Mouse (Mus musculus) intestine, embryonic 14.5 days (tissue): ENCODE data around the gene Rnase2a. TPM values are rescaled to one million over a fixed set of nuclear protein-coding genes. Genes with fewer than 3 reads are reported as not detected.
A peak's percentile ranks its signal among the peaks of the same experiment; 100 is the strongest.
"Not testable (repeated sequence)": the region's sequence is repeated elsewhere in the genome, so short reads cannot be mapped to it uniquely, and the experiment has no call there.

ENCODE experiments used
- ATAC-seq: fragments of 200-750 bp; cut with Nextera tagmentation; replicated peaks from 2 replicates; pipeline ENCODE4 v1.8.0; 2017; ENCODE audit warnings: low read depth, moderate number of reproducible peaks, moderate TSS enrichment, moderate library complexity; ENCODE audit not compliant: low FRiP score, low TSS enrichment
- DNase-seq: peaks from one replicate; pipeline ENCODE4 v3.0.0-alpha.2; 2018; ENCODE audit warnings: low spot score
- H3K27ac ChIP-seq: fragments of 300-500 bp; sonication (generic); 2 replicates; pipeline ENCODE4 v1.5.1; 2014; ENCODE audit warnings: low read depth, mild to moderate bottlenecking, control low read depth
- H3K27me3 ChIP-seq: fragments of 300-500 bp; sonication (generic); replicated peaks from 2 replicates; pipeline ENCODE4 v1.6.1; 2014; ENCODE audit warnings: low read length, control low read depth; ENCODE audit not compliant: control insufficient read depth, insufficient read depth
- H3K36me3 ChIP-seq: fragments of 300-500 bp; sonication (generic); 2 replicates; pipeline ENCODE4 v1.6.1; 2014; ENCODE audit warnings: low read length, control low read depth; ENCODE audit not compliant: control insufficient read depth, insufficient read depth
- H3K4me1 ChIP-seq: fragments of 300-500 bp; sonication (generic); replicated peaks from 2 replicates; pipeline ENCODE4 v1.6.1; 2014; ENCODE audit warnings: low read length, control low read depth, mixed read lengths; ENCODE audit not compliant: control insufficient read depth, insufficient read depth
- H3K4me2 ChIP-seq: fragments of 300-500 bp; sonication (generic); 2 replicates; pipeline ENCODE4 v1.6.1; 2014; ENCODE audit warnings: low read length
- H3K4me3 ChIP-seq: fragments of 300-500 bp; sonication (generic); 2 replicates; pipeline ENCODE4 v1.5.1; 2014; ENCODE audit warnings: low read depth, low read length, control low read depth, mixed read lengths
- H3K9ac ChIP-seq: fragments of 300-500 bp; sonication (generic); 2 replicates; pipeline ENCODE4 v1.6.1; 2014; ENCODE audit warnings: mild to moderate bottlenecking, low read length
- H3K9me3 ChIP-seq: fragments of 300-500 bp; sonication (generic); 2 replicates; pipeline ENCODE4 v1.6.1; 2016; ENCODE audit warnings: low read length, control low read depth; ENCODE audit not compliant: control insufficient read depth
- WGBS: fragments of 180-500 bp; shearing (Covaris S2); extraction: QIAGEN DNeasy Blood & Tissue Kit; methylation state at CpG from one replicate; pipeline ENCODE4 v1.1.7; 2014; 5-methylcytosine and 5-hydroxymethylcytosine counted together
- polyA plus RNA-seq: library from polyadenylated mRNA; unstranded; fragments of >200 nt; fragmentation: Nextera tagmentation; extraction: Ambion mirVana; gene quantifications from 2 replicates; pipeline ENCODE4 v1.2.1, GENCODE M21; 2014

Gene Rnase2a
- not detected in 2 replicates for polyA plus RNA-seq

GRCm38 (mm10) chr14:51256041-51256440 is at the start of gene Rnase2a:
Rnase2a (minus strand) TSS chr14:51256112.
- 97% methylated on average over 3 of the region's 3 CpGs for WGBS

DNA sequence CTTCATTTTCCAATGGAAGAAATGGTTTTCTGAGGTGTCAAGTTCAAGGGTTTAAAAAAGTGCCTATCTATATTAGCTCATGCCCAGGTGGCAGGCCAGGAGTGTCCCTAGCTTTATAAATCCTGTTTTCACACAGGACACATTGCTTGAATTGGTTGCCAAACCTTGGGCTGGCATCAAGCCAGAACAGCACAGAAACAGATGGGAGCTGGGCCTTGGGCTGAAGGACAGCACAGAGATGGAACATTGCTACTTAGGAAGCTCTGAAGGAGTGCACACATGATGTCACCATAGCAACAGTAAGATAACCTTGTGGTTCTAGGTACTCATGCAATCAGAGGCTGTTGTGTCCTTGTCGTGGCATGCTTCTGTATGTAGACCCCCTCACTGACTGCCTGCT is 35.6 kb upstream of the Rnase2a start:
- WGBS: 66% methylated on average over 1 of the region's 1 CpGs
- H3K4me1 ChIP-seq: no peaks in the 10 kb centered on the region
- no peak for DNase-seq
- H3K9ac ChIP-seq: no peak overlapping the region
- no peak overlapping the region for H3K4me2 ChIP-seq
- ATAC-seq: no peak
- H3K27ac ChIP-seq: no peak overlapping the region
- H3K4me3 ChIP-seq: no peak overlapping the region
- no peaks in the 10 kb centered on the region for H3K27me3 ChIP-seq
- no peaks in the 10 kb centered on the region for H3K36me3 ChIP-seq
- no peaks in the 10 kb centered on the region for H3K9me3 ChIP-seq

More at GRCm38 (mm10) chr14:51256041-51256440, at the start of gene Rnase2a:
- ATAC-seq (no peak), DNase-seq (no peak)
- no peak within 1 kb of the TSS for H3K4me2 ChIP-seq
- no peak within 1 kb of the TSS for H3K9ac ChIP-seq
- no peaks in the 10 kb centered on the region for H3K27me3 ChIP-seq
- no peaks in the 10 kb centered on the region for H3K4me1 ChIP-seq
- H3K27ac ChIP-seq: no peak within 1 kb of the TSS
- no peaks in the 10 kb centered on the region for H3K36me3 ChIP-seq
- no peak within 1 kb of the TSS for H3K4me3 ChIP-seq
- no peaks in the 10 kb centered on the region for H3K9me3 ChIP-seq

- WGBS: 35% methylated on average over 1 of the region's 1 CpGs
- H3K4me3 ChIP-seq, ATAC-seq, H3K27ac ChIP-seq, H3K4me2 ChIP-seq, H3K9ac ChIP-seq, H3K36me3 ChIP-seq, H3K9me3 ChIP-seq, DNase-seq, H3K4me1 ChIP-seq, H3K27me3 ChIP-seq: not testable (repeated sequence)
Measured at GRCm38 (mm10) chr14:51278515-51278914, 22.6 kb upstream of the Rnase2a start.

GRCm38 (mm10) chr14:51268677-51269076 is 12.8 kb upstream of the Rnase2a start:
- no peak overlapping the region for H3K4me3 ChIP-seq
- DNase-seq: no peak
- no peaks in the 10 kb centered on the region for H3K4me1 ChIP-seq
- no peak overlapping the region for H3K9ac ChIP-seq
- no peak overlapping the region for H3K27ac ChIP-seq
- WGBS: 57% methylated on average over 1 of the region's 1 CpGs
- no peaks in the 10 kb centered on the region for H3K9me3 ChIP-seq
- no peaks in the 10 kb centered on the region for H3K36me3 ChIP-seq
- no peak for ATAC-seq
- no peaks in the 10 kb centered on the region for H3K27me3 ChIP-seq
- no peak overlapping the region for H3K4me2 ChIP-seq

DNA sequence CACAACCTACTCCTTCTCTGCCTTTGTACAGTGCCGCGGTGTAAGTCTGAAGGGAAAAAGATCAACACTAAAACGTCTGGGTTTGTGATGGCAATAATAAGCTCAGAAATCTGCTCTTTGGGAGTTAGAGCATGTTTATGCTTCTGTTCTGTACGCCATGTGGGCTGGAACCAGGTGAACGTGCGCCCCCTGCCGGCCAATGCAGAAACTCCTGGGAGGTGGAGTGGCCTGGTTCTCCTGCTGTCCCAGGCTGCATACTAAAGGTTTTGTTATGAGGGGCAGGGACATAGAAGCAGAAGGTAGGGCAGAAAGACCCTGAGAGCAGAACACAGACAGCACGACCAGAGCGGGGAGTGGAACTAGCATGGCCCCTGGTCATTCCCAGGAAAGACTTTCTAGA is 10.2 kb upstream of the Rnase2a start:
- H3K4me3 ChIP-seq: peak overlapping the region; percentile 8; the same call in 1 of the 2 replicates
- peak; percentile 78 for ATAC-seq
- H3K9ac ChIP-seq: no peak overlapping the region
- no peak overlapping the region for H3K27ac ChIP-seq
- DNase-seq: peak; percentile 97
- H3K4me1 ChIP-seq: no peaks in the 10 kb centered on the region
- WGBS: 5% methylated on average over 9 of the region's 9 CpGs
- H3K4me2 ChIP-seq: peak overlapping the region; percentile 44
- H3K36me3 ChIP-seq: no peaks in the 10 kb centered on the region
- H3K27me3 ChIP-seq: no peaks in the 10 kb centered on the region
- no peaks in the 10 kb centered on the region for H3K9me3 ChIP-seq

- H3K4me3 ChIP-seq: peak overlapping the region; percentile 8; the same call in 1 of the 2 replicates
- no peak overlapping the region for H3K27ac ChIP-seq
- H3K27me3 ChIP-seq: no peaks in the 10 kb centered on the region
- H3K9ac ChIP-seq: no peak overlapping the region
- H3K9me3 ChIP-seq: no peaks in the 10 kb centered on the region
- no peaks in the 10 kb centered on the region for H3K4me1 ChIP-seq
- peak overlapping the region; percentile 44 for H3K4me2 ChIP-seq
- ATAC-seq (no peak), DNase-seq (no peak)
- H3K36me3 ChIP-seq: no peaks in the 10 kb centered on the region
- WGBS: 52% methylated on average over 4 of the region's 4 CpGs
Measured at GRCm38 (mm10) chr14:51265667-51266066, 9.8 kb upstream of the Rnase2a start.

DNA sequence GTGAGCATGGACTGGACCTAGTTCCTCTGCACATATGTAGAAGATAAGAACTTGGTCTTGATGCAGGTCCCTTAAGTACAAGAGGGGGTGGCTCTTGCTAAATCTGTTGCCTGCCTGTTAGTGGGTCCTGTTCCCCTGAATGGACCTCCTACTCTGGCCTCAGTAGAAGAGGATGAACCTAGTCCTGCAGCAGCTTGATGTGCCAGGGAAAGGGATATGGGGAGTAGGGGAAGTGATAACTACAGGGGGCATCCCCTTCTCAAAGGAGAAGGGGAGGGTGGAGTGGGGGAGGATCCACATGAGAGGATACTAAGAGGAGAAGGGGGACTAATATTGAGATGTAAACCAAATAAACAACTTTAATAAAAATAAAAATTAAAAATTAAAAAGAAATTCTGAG is 6.5 kb upstream of the Rnase2a start:
- no peak overlapping the region for H3K9ac ChIP-seq
- H3K27ac ChIP-seq: no peak overlapping the region
- DNase-seq (no peak), ATAC-seq (no peak)
- H3K27me3 ChIP-seq: no peaks in the 10 kb centered on the region
- H3K36me3 ChIP-seq: no peaks in the 10 kb centered on the region
- H3K4me1 ChIP-seq: no peaks in the 10 kb centered on the region
- no peak overlapping the region for H3K4me2 ChIP-seq
- no peaks in the 10 kb centered on the region for H3K9me3 ChIP-seq
- no peak overlapping the region for H3K4me3 ChIP-seq

GRCm38 (mm10) chr14:51259741-51260140 is 3.8 kb upstream of the Rnase2a start:
- no peaks in the 10 kb centered on the region for H3K4me1 ChIP-seq
- H3K27ac ChIP-seq: no peak overlapping the region
- H3K4me2 ChIP-seq: no peak overlapping the region
- ATAC-seq: no peak
- WGBS: 91% methylated on average over 7 of the region's 7 CpGs
- DNase-seq: no peak
- H3K27me3 ChIP-seq: no peaks in the 10 kb centered on the region
- H3K9ac ChIP-seq: no peak overlapping the region
- H3K36me3 ChIP-seq: no peaks in the 10 kb centered on the region
- H3K9me3 ChIP-seq: no peaks in the 10 kb centered on the region
- H3K4me3 ChIP-seq: no peak overlapping the region

DNA sequence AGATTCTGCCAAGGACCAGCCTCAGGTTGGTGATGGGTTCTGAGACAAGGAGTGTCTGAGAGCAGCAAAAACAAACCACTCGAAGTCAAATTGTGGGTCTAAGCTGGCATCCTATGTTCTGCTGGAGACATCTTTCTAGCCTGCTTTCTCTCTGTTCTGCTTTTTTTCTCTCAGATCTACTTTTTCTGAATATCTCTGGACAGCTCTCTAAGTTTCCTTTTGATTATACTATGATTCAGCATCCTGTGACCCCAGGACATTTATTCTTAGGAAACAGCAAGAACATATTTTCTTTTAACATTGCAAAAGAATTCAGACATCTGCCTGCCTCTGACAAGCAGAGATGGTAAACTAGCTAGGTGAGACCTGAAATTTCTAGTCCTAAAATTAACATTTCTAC is 2.3 kb downstream of the Rnase2a start:
- H3K9ac ChIP-seq: no peak overlapping the region
- no peak for DNase-seq
- no peaks in the 10 kb centered on the region for H3K9me3 ChIP-seq
- no peaks in the 10 kb centered on the region for H3K27me3 ChIP-seq
- H3K4me1 ChIP-seq: no peaks in the 10 kb centered on the region
- H3K4me2 ChIP-seq: no peak overlapping the region
- H3K4me3 ChIP-seq: no peak overlapping the region
- WGBS: 95% methylated on average over 1 of the region's 1 CpGs
- no peaks in the 10 kb centered on the region for H3K36me3 ChIP-seq
- no peak for ATAC-seq
- H3K27ac ChIP-seq: no peak overlapping the region
